Mouse (Mus musculus): Measurements from ENCODE around the gene Nup93. TPM values are rescaled to one million over a fixed set of nuclear protein-coding genes. Genes with fewer than 3 reads are reported as not detected.

Nup93 gene
- polyA plus RNA-seq, 1 experiment from 2014 or later, result 94.2 TPM

GRCm38 (mm10) chr8:94174619-94175213, 39.6 kb upstream of the Nup93 start:
- WGBS, result 21% methylated on average over 7 of the region's 7 CpGs
- H3K27me3 ChIP-seq (ENCODE audit: insufficient read depth, low read length), result peaks cover 68% of the 10 kb centered on the region
- H3K27ac ChIP-seq (ENCODE audit: low read length), result no peak overlapping the region
- ATAC-seq (ENCODE audit: low FRiP score, low TSS enrichment), result no peak
- H3K36me3 ChIP-seq (ENCODE audit: insufficient read depth, low read length), result no peaks in the 10 kb centered on the region
- H3K4me3 ChIP-seq (ENCODE audit: low read length), result no peak overlapping the region
- no peaks in the 10 kb centered on the region for H3K9me3 ChIP-seq (ENCODE audit: low read length)
- no peak overlapping the region for H3K9ac ChIP-seq (replicated peaks; ENCODE audit: low read length)
- H3K4me1 ChIP-seq (ENCODE audit: insufficient read depth, low read length), result peaks cover 20% of the 10 kb centered on the region
- H3K4me2 ChIP-seq (replicated peaks; ENCODE audit: low read depth, low read length), result no peak overlapping the region

GRCm38 (mm10) chr8:94177716-94178390, 36.5 kb upstream of the Nup93 start:
- WGBS, result 54% methylated on average over 7 of the region's 7 CpGs
- H3K9ac ChIP-seq (replicated peaks; ENCODE audit: low read length), result no peak overlapping the region
- H3K4me2 ChIP-seq (replicated peaks; ENCODE audit: low read depth, low read length), result no peak overlapping the region
- H3K9me3 ChIP-seq (ENCODE audit: low read length), result no peaks in the 10 kb centered on the region
- H3K27me3 ChIP-seq (ENCODE audit: insufficient read depth, low read length), result peaks cover 59% of the 10 kb centered on the region
- H3K4me3 ChIP-seq (ENCODE audit: low read length), result no peak overlapping the region
- no peaks in the 10 kb centered on the region for H3K36me3 ChIP-seq (ENCODE audit: insufficient read depth, low read length)
- no peak overlapping the region for H3K27ac ChIP-seq (ENCODE audit: low read length)
- H3K4me1 ChIP-seq (ENCODE audit: insufficient read depth, low read length), result peaks cover 18% of the 10 kb centered on the region
- no peak for ATAC-seq (ENCODE audit: low FRiP score, low TSS enrichment)

GRCm38 (mm10) chr8:94178857-94179712, 35.3 kb upstream of the Nup93 start, which contains the start of gene Mt1:
Gene Mt1 (plus strand): TSS chr8:94179082.
- H3K4me2 ChIP-seq (replicated peaks; ENCODE audit: low read depth, low read length), result peak within 1 kb of the TSS; percentile 84
- WGBS, result under 1% methylated on average over 50 of the region's 50 CpGs
- ATAC-seq (ENCODE audit: low FRiP score, low TSS enrichment), result peak; percentile 87
- no peaks in the 10 kb centered on the region for H3K36me3 ChIP-seq (ENCODE audit: insufficient read depth, low read length)
- peak within 1 kb of the TSS; percentile 59 for H3K4me3 ChIP-seq (ENCODE audit: low read length)
- H3K27ac ChIP-seq (ENCODE audit: low read length), result peak within 1 kb of the TSS; percentile 22; the same call in 1 of the 2 replicates
- peak within 1 kb of the TSS; percentile 60 for H3K9ac ChIP-seq (replicated peaks; ENCODE audit: low read length)
- H3K9me3 ChIP-seq (ENCODE audit: low read length), result no peaks in the 10 kb centered on the region
- H3K4me1 ChIP-seq (ENCODE audit: insufficient read depth, low read length), result peaks cover 27% of the 10 kb centered on the region
- peaks cover 52% of the 10 kb centered on the region for H3K27me3 ChIP-seq (ENCODE audit: insufficient read depth, low read length)

- peak overlapping the region; percentile 59 for H3K4me3 ChIP-seq (ENCODE audit: low read length)
- H3K9ac ChIP-seq (replicated peaks; ENCODE audit: low read length), result peak overlapping the region; percentile 60
- no peaks in the 10 kb centered on the region for H3K9me3 ChIP-seq (ENCODE audit: low read length)
- peak overlapping the region; percentile 84 for H3K4me2 ChIP-seq (replicated peaks; ENCODE audit: low read depth, low read length)
- no peaks in the 10 kb centered on the region for H3K36me3 ChIP-seq (ENCODE audit: insufficient read depth, low read length)
- H3K27me3 ChIP-seq (ENCODE audit: insufficient read depth, low read length), result peaks cover 53% of the 10 kb centered on the region
- H3K4me1 ChIP-seq (ENCODE audit: insufficient read depth, low read length), result peaks cover 28% of the 10 kb centered on the region
- 4% methylated on average over 25 of the region's 25 CpGs for WGBS
- no peak for ATAC-seq (ENCODE audit: low FRiP score, low TSS enrichment)
- H3K27ac ChIP-seq (ENCODE audit: low read length), result peak overlapping the region; percentile 22; the same call in 1 of the 2 replicates
Measured at GRCm38 (mm10) chr8:94179713-94180560, 34.4 kb upstream of the Nup93 start.

GRCm38 (mm10) chr8:94180561-94180908, 33.8 kb upstream of the Nup93 start:
- H3K4me3 ChIP-seq (ENCODE audit: low read length), result peak overlapping the region; percentile 59
- no peak overlapping the region for H3K27ac ChIP-seq (ENCODE audit: low read length)

GRCm38 (mm10) chr8:94182055-94182929, 32.1 kb upstream of the Nup93 start:
- Histone ChIP-seq H3K27me3 (ENCODE audit: insufficient read depth, low read length) (peaks cover 58% of the 10 kb centered on the region), H3K27ac (ENCODE audit: low read length) (peak overlapping the region; percentile 60), H3K4me1 (ENCODE audit: insufficient read depth, low read length) (peaks cover 39% of the 10 kb centered on the region), H3K9me3 (ENCODE audit: low read length) (no peaks in the 10 kb centered on the region), H3K4me2 (replicated peaks; ENCODE audit: low read depth, low read length) (peak overlapping the region; percentile 57), H3K36me3 (ENCODE audit: insufficient read depth, low read length) (no peaks in the 10 kb centered on the region), H3K4me3 (ENCODE audit: low read length) (peak overlapping the region; percentile 38), H3K9ac (replicated peaks; ENCODE audit: low read length) (peak overlapping the region; percentile 51)
- no peak for ATAC-seq (ENCODE audit: low FRiP score, low TSS enrichment)
- WGBS, result 60% methylated on average over 13 of the region's 13 CpGs

More at GRCm38 (mm10) chr8:94180561-94180908, 33.8 kb upstream of the Nup93 start:
- WGBS, result 73% methylated on average over 1 of the region's 1 CpGs
- Histone ChIP-seq H3K9me3 (ENCODE audit: low read length) (no peaks in the 10 kb centered on the region), H3K4me1 (ENCODE audit: insufficient read depth, low read length) (peaks cover 28% of the 10 kb centered on the region), H3K4me2 (replicated peaks; ENCODE audit: low read depth, low read length) (peak overlapping the region; percentile 84), H3K36me3 (ENCODE audit: insufficient read depth, low read length) (no peaks in the 10 kb centered on the region), H3K27me3 (ENCODE audit: insufficient read depth, low read length) (peaks cover 56% of the 10 kb centered on the region), H3K9ac (replicated peaks; ENCODE audit: low read length) (no peak overlapping the region)
- ATAC-seq (ENCODE audit: low FRiP score, low TSS enrichment), result no peak

- Histone ChIP-seq H3K4me1 (ENCODE audit: insufficient read depth, low read length) (peaks cover 44% of the 10 kb centered on the region), H3K4me3 (ENCODE audit: low read length) (peak overlapping the region; percentile 38), H3K4me2 (replicated peaks; ENCODE audit: low read depth, low read length) (peak overlapping the region; percentile 57), H3K9me3 (ENCODE audit: low read length) (no peaks in the 10 kb centered on the region), H3K9ac (replicated peaks; ENCODE audit: low read length) (peak overlapping the region; percentile 51), H3K27ac (ENCODE audit: low read length) (peak overlapping the region; percentile 69), H3K36me3 (ENCODE audit: insufficient read depth, low read length) (no peaks in the 10 kb centered on the region), H3K27me3 (ENCODE audit: insufficient read depth, low read length) (peaks cover 61% of the 10 kb centered on the region)
- peak; percentile 84 for ATAC-seq (ENCODE audit: low FRiP score, low TSS enrichment)
- WGBS, result 0% methylated on average over 16 of the region's 16 CpGs
Measured at GRCm38 (mm10) chr8:94183117-94183516, 31.2 kb upstream of the Nup93 start.

GRCm38 (mm10) chr8:94184357-94184843, 30.0 kb upstream of the Nup93 start:
- no peak overlapping the region for H3K4me3 ChIP-seq (ENCODE audit: low read length)
- H3K4me2 ChIP-seq (replicated peaks; ENCODE audit: low read depth, low read length), result peak overlapping the region; percentile 31
- peak overlapping the region; percentile 69 for H3K27ac ChIP-seq (ENCODE audit: low read length)
- H3K27me3 ChIP-seq (ENCODE audit: insufficient read depth, low read length), result peaks cover 53% of the 10 kb centered on the region
- H3K36me3 ChIP-seq (ENCODE audit: insufficient read depth, low read length), result no peaks in the 10 kb centered on the region
- H3K9ac ChIP-seq (replicated peaks; ENCODE audit: low read length), result peak overlapping the region; percentile 36; the same call in 1 of the 2 replicates
- no peak for ATAC-seq (ENCODE audit: low FRiP score, low TSS enrichment)
- 17% methylated on average over 12 of the region's 12 CpGs for WGBS
- H3K9me3 ChIP-seq (ENCODE audit: low read length), result no peaks in the 10 kb centered on the region
- peaks cover 38% of the 10 kb centered on the region for H3K4me1 ChIP-seq (ENCODE audit: insufficient read depth, low read length)

Data from kidney, embryonic 16.5 days (tissue).